Mouse (Mus musculus) heart, adult 2 months (tissue): ENCODE results near the gene Gyg. TPM values are rescaled to one million over a fixed set of nuclear protein-coding genes. Genes with fewer than 3 reads are reported as not detected.

Experiments
- DNase-seq, 2 experiments: peaks; one replicate each; pipeline ENCODE4 v3.0.0; 2021
- H3K27ac ChIP-seq: fragments of 200-600 bp; 2 replicates; pipeline ENCODE4 v1.8.1; 2022
- H3K27me3 ChIP-seq: fragments of 200-500 bp; 2 replicates; pipeline ENCODE4 v1.6.1; 2012; ENCODE audit warnings: mild to moderate bottlenecking, low read length, inconsistent platforms, mixed read lengths; ENCODE audit not compliant: control insufficient read depth, insufficient read depth
- H3K36me3 ChIP-seq: fragments of 200-500 bp; 2 replicates; pipeline ENCODE4 v1.6.1; 2012; ENCODE audit warnings: low read length, inconsistent platforms; ENCODE audit not compliant: control insufficient read depth, insufficient read depth
- H3K4me1 ChIP-seq: fragments of 200-500 bp; 2 replicates; pipeline ENCODE4 v1.6.1; 2011; ENCODE audit warnings: low read length; ENCODE audit not compliant: control insufficient read depth, insufficient read depth
- H3K4me3 ChIP-seq: fragments of 200-600 bp; 2 replicates; pipeline ENCODE4 v1.8.1; 2022
- H3K79me2 ChIP-seq: fragments of 200-500 bp; replicated peaks from 2 replicates; pipeline ENCODE4 v1.6.1; 2012; ENCODE audit warnings: mild to moderate bottlenecking, inconsistent platforms, low read length, moderate library complexity, mixed read lengths; ENCODE audit not compliant: control insufficient read depth, insufficient read depth
- H3K9ac ChIP-seq: fragments of 200-500 bp; 2 replicates; pipeline ENCODE4 v1.6.1; 2012; ENCODE audit warnings: low read depth, mild to moderate bottlenecking, control low read depth, inconsistent platforms, low read length, mixed read lengths
- CTCF ChIP-seq: fragments of 200-600 bp; IDR thresholded peaks from 2 replicates; pipeline ENCODE4 v1.8.1; 2022; ENCODE audit warnings: antibody characterized with exemption, mild to moderate bottlenecking, moderate library complexity
- EP300 ChIP-seq: fragments of 200-500 bp; IDR thresholded peaks from 2 replicates; pipeline ENCODE4 v1.6.1; 2011; ENCODE audit warnings: low read depth, low read length, control low read depth; ENCODE audit not compliant: insufficient read depth
- POLR2A ChIP-seq: fragments of 200-500 bp; IDR thresholded peaks from 2 replicates; pipeline ENCODE4 v1.6.1; 2011; ENCODE audit warnings: mild to moderate bottlenecking, low read depth, low read length, control low read depth; ENCODE audit not compliant: insufficient read depth
- WGBS: fragments of 180-500 bp; shearing (Covaris S2); methylation state at CpG from one replicate; pipeline ENCODE4 v1.1.7; 2018; 5-methylcytosine and 5-hydroxymethylcytosine counted together
- intact Hi-C: fragments of 180-260 bp; cut with DNase I; formaldehyde crosslinking; loops from one replicate; pipeline ENCODE4 v1.15.1; 2025
- polyA plus RNA-seq: library from polyadenylated mRNA; depleted of rRNA; stranded (reverse); fragments of >200 nt; gene quantifications from 2 replicates; pipeline ENCODE4 v1.2.3, GENCODE M21; 2012
- total RNA-seq, 2 experiments: library from RNA; stranded (reverse); gene quantifications; 2 replicates each; pipeline ENCODE4 v1.2.3; 2021

Gyg gene
- total and polyA plus RNA-seq, 3 experiments = 114 to 161 (median 145) TPM

DNA sequence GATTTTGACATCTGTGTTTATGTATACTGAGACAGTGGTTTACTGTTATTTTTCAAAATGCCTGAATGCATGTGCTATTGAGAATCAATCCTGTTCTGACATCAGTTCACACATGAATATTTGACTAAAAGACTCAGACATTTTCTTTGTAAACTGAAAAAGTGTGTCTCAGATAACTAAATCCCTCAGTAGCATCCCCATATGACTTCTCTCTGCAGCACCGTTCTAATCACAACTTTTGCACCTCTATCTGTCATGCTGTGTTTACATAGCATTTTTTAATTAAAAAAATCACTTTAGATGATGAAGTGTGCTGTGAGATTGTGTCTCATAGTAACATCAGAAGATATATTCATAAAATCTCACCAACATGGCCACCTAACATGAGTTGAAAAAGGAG lies 12.4 kb upstream of the Gyg start:
- H3K36me3 ChIP-seq = no peaks in the 10 kb centered on the region
- TF ChIP-seq POLR2A (no peak), EP300 (no peak), CTCF (no peak)
- H3K27ac ChIP-seq = no peak overlapping the region
- H3K27me3 ChIP-seq = no peaks in the 10 kb centered on the region
- no peak overlapping the region for H3K4me3 ChIP-seq
- H3K4me1 ChIP-seq = no peaks in the 10 kb centered on the region
- intact Hi-C loops = no loop called here
- no peak for DNase-seq
- WGBS = 58% methylated on average over 1 of the region's 1 CpGs
- H3K9ac ChIP-seq = no peak overlapping the region
- no peaks in the 10 kb centered on the region for H3K79me2 ChIP-seq

DNA sequence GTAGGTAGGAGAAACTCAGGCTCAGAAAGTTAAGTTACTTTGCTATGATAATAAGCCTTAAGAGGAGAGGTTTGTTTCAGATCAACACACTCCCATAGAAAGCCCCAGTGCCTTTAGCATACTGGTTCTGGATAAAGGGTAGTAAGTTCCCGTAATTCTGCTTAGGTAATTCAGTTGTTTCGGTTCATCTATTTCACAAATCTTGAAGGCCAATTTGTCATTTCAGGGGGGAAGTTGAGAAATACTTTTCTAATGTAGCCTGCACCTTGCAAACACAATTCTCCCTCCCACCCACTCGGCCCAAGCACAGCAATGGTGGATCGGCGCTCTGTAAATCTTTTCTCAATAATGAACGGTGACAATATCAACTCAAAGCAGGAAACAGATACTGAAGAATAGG lies 359 bp upstream of the Gyg start:
- H3K27ac ChIP-seq = no peak overlapping the region; the same call in 1 of the 2 replicates
- no peak for TF ChIP-seq EP300
- no peak for TF ChIP-seq CTCF
- no peak for TF ChIP-seq POLR2A

GRCm38 (mm10) chr3:20151651-20152050 lies 3.5 kb downstream of the Gyg start:
- H3K36me3 ChIP-seq = peaks cover 18% of the 10 kb centered on the region
- DNase-seq = no peak
- intact Hi-C loops = loop anchor here (5.0 to 10.0 kb wide), 4 partner anchors 79 to 527 kb away; partner anchors contain the start of genes 1700064H15Rik and Hps3
- H3K4me1 ChIP-seq = peaks cover 3% of the 10 kb centered on the region
- WGBS = 87% methylated on average over 3 of the region's 3 CpGs
- H3K27ac ChIP-seq = no peak overlapping the region
- H3K79me2 ChIP-seq = peaks cover 4% of the 10 kb centered on the region
- H3K27me3 ChIP-seq = no peaks in the 10 kb centered on the region
- no peak for TF ChIP-seq CTCF
- no peak for TF ChIP-seq EP300
- no peak for TF ChIP-seq POLR2A
- H3K9ac ChIP-seq = no peak overlapping the region
- H3K4me3 ChIP-seq = no peak overlapping the region

More for the DNA sequence above, 359 bp upstream of the Gyg start:
- 78% methylated on average over 6 of the region's 6 CpGs for WGBS
- no peaks in the 10 kb centered on the region for H3K27me3 ChIP-seq
- intact Hi-C loops = loop anchor here (10.0 kb wide), 2 partner anchors 121 to 531 kb away; partner anchors contain the start of genes 1700064H15Rik and Hps3
- no peak overlapping the region; the same call in 1 of the 2 replicates for H3K4me3 ChIP-seq
- H3K79me2 ChIP-seq = peaks cover 4% of the 10 kb centered on the region
- no peak for DNase-seq
- H3K9ac ChIP-seq = no peak overlapping the region
- peaks cover 3% of the 10 kb centered on the region for H3K4me1 ChIP-seq
- peaks cover 4% of the 10 kb centered on the region for H3K36me3 ChIP-seq

DNA sequence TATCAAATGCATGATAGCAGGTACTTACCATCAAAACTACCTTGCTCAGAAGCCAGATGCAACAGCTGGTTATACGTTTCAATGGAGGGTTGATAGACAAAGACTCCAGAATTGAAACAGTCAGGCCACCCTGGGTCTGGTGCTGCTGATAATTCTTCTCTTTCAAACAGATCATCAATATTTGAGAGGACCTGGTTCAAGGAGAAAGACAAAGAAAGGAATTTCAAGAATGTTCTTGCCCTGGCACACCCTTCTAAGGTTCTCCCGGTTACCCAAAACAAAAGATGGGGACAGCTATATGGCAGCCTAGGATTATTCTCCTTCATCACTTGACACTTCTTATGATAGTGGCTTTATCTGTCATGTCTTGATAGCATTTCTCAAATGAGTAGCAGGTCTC lies 4.6 kb downstream of the Gyg start:
- H3K4me3 ChIP-seq = no peak overlapping the region
- no peak for DNase-seq
- TF ChIP-seq POLR2A (no peak), EP300 (no peak), CTCF (no peak)
- H3K79me2 ChIP-seq = peaks cover 4% of the 10 kb centered on the region
- no peaks in the 10 kb centered on the region for H3K27me3 ChIP-seq
- intact Hi-C loops = loop anchor here (5.0 to 10.0 kb wide), 4 partner anchors 78 to 526 kb away; partner anchors contain the start of genes 1700064H15Rik and Hps3
- H3K4me1 ChIP-seq = peaks cover 3% of the 10 kb centered on the region
- no peak overlapping the region for H3K9ac ChIP-seq
- WGBS = 74% methylated on average over 2 of the region's 2 CpGs
- peaks cover 23% of the 10 kb centered on the region for H3K36me3 ChIP-seq
- no peak overlapping the region for H3K27ac ChIP-seq

- DNase-seq = no peak
- Histone ChIP-seq H3K4me1 (no peaks in the 10 kb centered on the region; the same call in 1 of the 2 replicates), H3K79me2 (no peaks in the 10 kb centered on the region), H3K9ac (no peak overlapping the region), H3K4me3 (no peak overlapping the region), H3K36me3 (peaks cover 31% of the 10 kb centered on the region), H3K27me3 (no peaks in the 10 kb centered on the region), H3K27ac (no peak overlapping the region)
- intact Hi-C loops = no loop called here
- 77% methylated on average over 5 of the region's 5 CpGs for WGBS
- TF ChIP-seq POLR2A = no peak
- no peak for TF ChIP-seq EP300
These were observed 7.5 kb downstream of the Gyg start for GRCm38 (mm10) chr3:20147647-20148046.

DNA sequence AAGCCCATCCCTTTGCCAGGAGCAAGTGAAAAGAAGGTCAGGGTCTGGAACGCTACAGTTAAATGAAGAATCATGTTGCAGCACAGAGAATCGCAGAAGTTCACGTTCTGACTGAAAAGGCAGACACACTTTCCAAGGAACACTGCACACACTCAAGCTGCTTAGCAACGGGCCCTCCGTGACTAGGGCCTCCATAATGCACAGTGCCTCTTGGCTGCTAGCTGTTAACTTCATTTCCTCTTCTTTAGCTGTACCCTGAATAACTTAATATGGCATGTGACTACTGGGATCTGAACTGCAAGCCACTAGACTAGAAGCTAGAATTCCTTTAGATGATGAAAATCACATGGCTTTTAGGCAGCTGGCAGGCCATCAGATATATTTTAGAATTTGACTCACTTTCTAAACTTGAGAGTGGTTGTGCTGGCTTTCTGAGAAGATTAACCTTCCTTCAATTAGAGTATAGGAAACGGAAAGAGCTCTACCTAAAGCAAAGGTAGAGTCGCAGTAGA lies 8.2 kb downstream of the Gyg start:
- Histone ChIP-seq H3K27me3 (no peaks in the 10 kb centered on the region), H3K79me2 (no peaks in the 10 kb centered on the region), H3K27ac (no peak overlapping the region), H3K4me3 (no peak overlapping the region), H3K9ac (no peak overlapping the region), H3K36me3 (peaks cover 32% of the 10 kb centered on the region), H3K4me1 (no peaks in the 10 kb centered on the region; the same call in 1 of the 2 replicates)
- DNase-seq = no peak
- 66% methylated on average over 7 of the region's 7 CpGs for WGBS
- TF ChIP-seq POLR2A (no peak), EP300 (no peak), CTCF (no peak)
- intact Hi-C loops = no loop called here
